In genomic region chrX:73363291-73363690, GRCm38 (mm10) we compare ENCODE assay signal across 27 mouse cellular contexts. TPM values are rescaled to one million over a fixed set of nuclear protein-coding genes. Genes with fewer than 3 reads are reported as not detected.
DNase-seq lines count a peak whose midpoint lies in the region; ATAC-seq lines count a peak whose summit lies in the region.
"Had no signal": no experiment of that assay in that cellular context is flagged by ENCODE, and none has a peak within 500 bp of the region (broad histone marks: within the 10 kb centered on the region; RNA-seq: fewer than 3 reads in every experiment).

No protein-coding gene starts in this region.

- peak; percentile 98 for ATAC-seq in granulocyte monocyte progenitor cell, adult 5-6 weeks (replicated peaks; ENCODE audit: poor library complexity, severe bottlenecking)
- ATAC-seq in megakaryocyte progenitor cell, adult 5-6 weeks (replicated peaks; ENCODE audit: poor library complexity) = peak; percentile 81
- ATAC-seq: forebrain, embryonic 14.5 days; forebrain, postnatal 0 days; intestine, embryonic 15.5 days; Patski had no signal

- DNase-seq in A20 (ENCODE audit: low read depth, low spot score) = peak; percentile 7
- DNase-seq in MEL-GATA-1-ER (ENCODE audit: extremely low read depth, low read depth) = peak; percentile 20
- no peak for DNase-seq in left cerebral cortex, adult 9 months (ENCODE audit: low spot score in 2 of 2)
- no peak for DNase-seq in layer of hippocampus, adult 9-10 months (ENCODE audit: low spot score)
- DNase-seq in cerebellum, postnatal 36 days = no peak
- DNase-seq: adrenal gland, postnatal 10 days; B cell, adult 2 months; cerebellum, adult 11-12 months; cerebellum, adult 8-10 months; cerebellum, postnatal 10 days; forebrain, postnatal 0 days; gastrocnemius, adult 2 months; gastrocnemius, postnatal 14 days; heart, adult 18-20 months; heart, postnatal 10 days; heart, postnatal 4 days; kidney, adult 11 months had no signal

RNA-seq across cellular contexts. Expression of gene Zfp275, which starts 20.9 kb away (rescaled TPM):
- 8.5 and 11.9 TPM in 2 replicates for total RNA-seq in granulocyte monocyte progenitor cell, adult 5-6 weeks (2014; fragmentation: Nextera tagmentation)
- 7.9 and 8.1 TPM in 2 replicates for total RNA-seq in granulocyte monocyte progenitor cell, adult 5-6 weeks (2017)
- total RNA-seq in megakaryocyte progenitor cell, adult 5-6 weeks (2015) = 9.1 and 10.4 TPM in 2 replicates
- total RNA-seq in megakaryocyte progenitor cell, adult 5-6 weeks (2017) = 6.0 and 8.8 TPM in 2 replicates

RNA-seq across cellular contexts. Expression of gene Gm45015, which starts 26.7 kb away (rescaled TPM):
- total RNA-seq in granulocyte monocyte progenitor cell, adult 5-6 weeks (2014; fragmentation: Nextera tagmentation) = not detected in 2 replicates
- not detected in 2 replicates for total RNA-seq in granulocyte monocyte progenitor cell, adult 5-6 weeks (2017)
- total RNA-seq in megakaryocyte progenitor cell, adult 5-6 weeks (2015) = not detected in 2 replicates
- not detected in 2 replicates for total RNA-seq in megakaryocyte progenitor cell, adult 5-6 weeks (2017)
- total RNA-seq: adrenal gland, adult 18-20 months; adrenal gland, postnatal 10 days; adrenal gland, postnatal 4 days; CH12.LX; forebrain, postnatal 0 days; G1E; gastrocnemius, adult 2 months; gastrocnemius, postnatal 14 days; gastrocnemius, postnatal 4 days; heart, adult 18-20 months; heart, postnatal 10 days; heart, postnatal 4 days had no signal

RNA-seq across cellular contexts. Expression of gene Gm18336, which starts 35.2 kb away (rescaled TPM):
- not detected in 2 replicates for total RNA-seq in granulocyte monocyte progenitor cell, adult 5-6 weeks (2014; fragmentation: Nextera tagmentation)
- total RNA-seq in granulocyte monocyte progenitor cell, adult 5-6 weeks (2017) = not detected in 2 replicates
- total RNA-seq in megakaryocyte progenitor cell, adult 5-6 weeks (2015) = not detected in 2 replicates
- total RNA-seq in megakaryocyte progenitor cell, adult 5-6 weeks (2017) = not detected in 2 replicates
- total RNA-seq: adrenal gland, adult 18-20 months; adrenal gland, postnatal 10 days; adrenal gland, postnatal 4 days; CH12.LX; G1E; gastrocnemius, adult 2 months; gastrocnemius, postnatal 14 days; gastrocnemius, postnatal 4 days; heart, adult 18-20 months; heart, postnatal 10 days; heart, postnatal 4 days had no signal

RNA-seq across cellular contexts. Expression of gene Zfp92, which starts 47.6 kb away (rescaled TPM):
- not detected in 2 replicates for total RNA-seq in granulocyte monocyte progenitor cell, adult 5-6 weeks (2014; fragmentation: Nextera tagmentation)
- total RNA-seq in granulocyte monocyte progenitor cell, adult 5-6 weeks (2017) = not detected in 2 replicates
- total RNA-seq in megakaryocyte progenitor cell, adult 5-6 weeks (2015) = not detected in 2 replicates
- total RNA-seq in megakaryocyte progenitor cell, adult 5-6 weeks (2017) = 0.14 TPM in 1 of 2 replicates, not detected in the other
- total RNA-seq: G1E; gastrocnemius, postnatal 4 days; heart, adult 18-20 months; heart, postnatal 10 days; heart, postnatal 4 days had no signal

Comparison
In these comparisons a context has a peak if more than half of its experiments do, and no peak if none do; other contexts are left out.
1. DNase-seq: peak in A20 (single experiment) and MEL-GATA-1-ER (single experiment); none in left cerebral cortex, adult 9 months (0 of 2), layer of hippocampus, adult 9-10 months (single experiment) and cerebellum, postnatal 36 days (0 of 2).